Comparison of ENCODE assay signal across 8 mouse cellular contexts in the genomic region with DNA sequence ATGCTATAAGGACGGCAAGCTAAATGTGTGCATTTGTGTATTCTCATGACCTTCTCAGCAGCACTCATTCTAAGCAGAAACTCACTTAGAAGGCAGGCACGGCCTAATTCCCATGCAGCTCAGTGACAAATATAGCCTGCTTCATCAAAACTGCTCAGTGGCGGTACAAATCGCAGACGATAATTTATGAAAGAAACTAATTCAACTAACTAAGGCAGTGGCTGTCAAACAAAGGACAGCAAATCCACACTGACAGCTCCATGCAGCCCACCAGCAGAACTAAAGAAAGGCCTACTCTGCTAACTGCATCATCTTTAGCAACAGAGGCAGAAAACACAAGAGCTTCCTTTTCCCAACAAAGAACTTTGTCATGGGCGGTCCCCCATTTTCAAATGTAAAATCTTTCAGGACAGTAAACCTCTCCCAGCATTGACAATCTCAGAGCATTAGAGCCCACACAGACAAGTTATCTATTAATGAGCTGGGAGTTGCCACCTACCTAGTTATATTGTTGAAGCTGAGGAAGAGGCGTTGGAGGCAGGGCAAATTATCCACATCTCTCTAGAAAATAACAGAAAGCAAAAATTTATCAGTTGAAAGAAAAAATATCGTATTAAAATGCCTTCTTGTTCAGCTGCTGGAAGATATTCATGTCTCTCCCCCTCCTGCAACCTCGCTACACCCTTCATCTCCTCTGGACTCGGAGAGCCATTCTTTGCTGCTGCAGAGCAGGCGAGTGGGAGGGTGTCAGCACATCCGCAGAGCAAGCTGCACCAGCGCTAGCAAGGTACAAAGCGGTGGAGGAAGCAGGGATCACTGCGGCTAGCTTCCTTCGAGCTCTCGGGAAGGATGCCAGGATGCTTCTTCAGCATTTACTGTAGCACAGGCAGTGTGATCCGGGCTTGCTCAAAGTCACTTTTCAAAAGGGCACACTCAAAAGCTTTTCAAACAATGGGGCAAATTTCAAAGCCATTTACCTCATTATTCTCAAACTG. TPM values are rescaled to one million over a fixed set of nuclear protein-coding genes. Genes with fewer than 3 reads are reported as not detected.
DNase-seq lines count a peak whose midpoint lies in the region; ATAC-seq and TF ChIP-seq lines count a peak whose summit lies in the region.

No protein-coding gene starts in this region.

- ATAC-seq in forebrain, embryonic 12.5 days (ENCODE audit: low FRiP score), result peak; percentile 55; the same call in 1 of the 2 replicates
- ATAC-seq in hindbrain, embryonic 15.5 days (ENCODE audit: low FRiP score, low read depth), result peak; percentile 78; the same call in 1 of the 2 replicates
- no peak for ATAC-seq in inflammation-experienced regulatory T-cells, adult 6 months

- no peak overlapping the region for H3K4me3 ChIP-seq in forebrain, embryonic 12.5 days (replicated peaks)
- peak overlapping the region; percentile 7 for H3K4me3 ChIP-seq in hindbrain, embryonic 15.5 days
- peak overlapping the region; percentile 13 for H3K4me3 ChIP-seq in olfactory bulb, adult 2 months (ENCODE audit: insufficient read depth, low read depth, low read length)

- H3K4me1 ChIP-seq in forebrain, embryonic 12.5 days, result peaks cover 26% of the 10 kb centered on the region
- peaks cover 30% of the 10 kb centered on the region for H3K4me1 ChIP-seq in hindbrain, embryonic 15.5 days (replicated peaks)
- peaks cover 15% of the 10 kb centered on the region for H3K4me1 ChIP-seq in olfactory bulb, adult 2 months (ENCODE audit: control insufficient read depth, insufficient read depth, low read length)

- TF ChIP-seq CTCF in olfactory bulb, adult 2 months (IDR thresholded peaks at IDR 0.05; ENCODE audit: insufficient read depth, low read depth, low read length), result no peak

- H3K27ac ChIP-seq in forebrain, embryonic 12.5 days, result peak overlapping the region; percentile 68
- H3K27ac ChIP-seq in hindbrain, embryonic 15.5 days (replicated peaks), result peak overlapping the region; percentile 72
- peak overlapping the region; percentile 88 for H3K27ac ChIP-seq in olfactory bulb, adult 2 months (ENCODE audit: insufficient read depth, low read depth, low read length)

- peak; percentile 8 for DNase-seq in urinary bladder, postnatal 25 days (ENCODE audit: low spot score)
- no peak for DNase-seq in urinary bladder, adult 2 months (ENCODE audit: low spot score)
- peak; percentile 77 to 79 for DNase-seq in left cerebral cortex, postnatal 14 days (ENCODE audit: low spot score in 2 of 2)
- no peak for DNase-seq in urinary bladder, postnatal 10 days (ENCODE audit: low spot score)

- H3K9me3 ChIP-seq in forebrain, embryonic 12.5 days, result no peaks in the 10 kb centered on the region
- no peaks in the 10 kb centered on the region for H3K9me3 ChIP-seq in hindbrain, embryonic 15.5 days

- H3K36me3 ChIP-seq in forebrain, embryonic 12.5 days (replicated peaks), result peaks cover 3% of the 10 kb centered on the region; the same call in 1 of the 2 replicates
- peaks cover 1% of the 10 kb centered on the region for H3K36me3 ChIP-seq in hindbrain, embryonic 15.5 days

- no peak for TF ChIP-seq POLR2A in olfactory bulb, adult 2 months (IDR thresholded peaks at IDR 0.05; ENCODE audit: insufficient read depth, low read depth, low read length)

- intact Hi-C loops in left cerebral cortex, postnatal 14 days (cut with DNase I), result no loop called here

- no peaks in the 10 kb centered on the region for H3K27me3 ChIP-seq in forebrain, embryonic 12.5 days
- H3K27me3 ChIP-seq in hindbrain, embryonic 15.5 days, result no peaks in the 10 kb centered on the region

- H3K4me2 ChIP-seq in forebrain, embryonic 12.5 days, result peak overlapping the region; percentile 26
- H3K4me2 ChIP-seq in hindbrain, embryonic 15.5 days, result peak overlapping the region; percentile 46

- peak overlapping the region; percentile 17 for H3K9ac ChIP-seq in forebrain, embryonic 12.5 days
- H3K9ac ChIP-seq in hindbrain, embryonic 15.5 days, result peak overlapping the region; percentile 23

- 23% methylated on average over 18 of the region's 18 CpGs for WGBS in forebrain, embryonic 12.5 days
- 14% methylated on average over 18 of the region's 18 CpGs for WGBS in hindbrain, embryonic 15.5 days
- 9% methylated on average over 18 of the region's 18 CpGs for WGBS in olfactory bulb, adult 2 months

RNA-seq across cellular contexts. Expression of gene Lrrc49, which starts 38.7 kb away (rescaled TPM):
- polyA plus RNA-seq in urinary bladder, adult 2 months (2012; rRNA removed), result 17.2 and 19.4 TPM in 2 replicates
- polyA plus RNA-seq in forebrain, embryonic 12.5 days (2016; fragmentation: Nextera tagmentation; extraction: Ambion mirVana), result 62.4 and 67.4 TPM in 2 replicates
- polyA plus RNA-seq in hindbrain, embryonic 15.5 days (2015; fragmentation: Nextera tagmentation; extraction: Ambion mirVana), result 71.4 and 73.0 TPM in 2 replicates
- 10 to 100 TPM; 71.7 to 75.8 TPM for total RNA-seq in left cerebral cortex, postnatal 14 days (2021)
- not detected in 2 replicates for polyA plus RNA-seq in olfactory bulb, adult 2 months (2012; ENCODE audit: insufficient read depth, insufficient read length, low replicate concordance, missing spikeins)
- polyA plus RNA-seq in inflammation-experienced regulatory T-cells, adult 6 months (2017; shearing (Covaris generic)), result 1 to 10 TPM; 1.7 to 5.8 (median 2.1) TPM

Comparison
In these comparisons a context has a peak if more than half of its experiments do, and no peak if none do; other contexts are left out.
1. DNase-seq: peak in urinary bladder, postnatal 25 days (single experiment) and left cerebral cortex, postnatal 14 days (2 of 2); none in urinary bladder, adult 2 months (single experiment) and urinary bladder, postnatal 10 days (single experiment).
2. Peak in every context shown above with its lines, with median percentiles within 50 percentile points of each other: H3K27ac ChIP-seq.